Mouse (Mus musculus) right cerebral cortex, postnatal 4 days (tissue): ENCODE measurements around the gene Efcab11.
A peak's percentile ranks its signal among the peaks of the same experiment; 100 is the strongest.

Source experiments
- DNase-seq: peaks from one replicate; pipeline ENCODE4 v3.0.0-alpha.2; 2022

Efcab11 gene

GRCm38 (mm10) chr12:99669976-99670761 lies 214.1 kb downstream of the Efcab11 start:
- peak; percentile 17 for DNase-seq

GRCm38 (mm10) chr12:99654991-99655880 lies 229.0 kb downstream of the Efcab11 start:
- no peak for DNase-seq

GRCm38 (mm10) chr12:99652459-99652858 lies 231.8 kb downstream of the Efcab11 start:
- DNase-seq = no peak

GRCm38 (mm10) chr12:99649732-99650131 lies 234.5 kb downstream of the Efcab11 start:
- DNase-seq = no peak

GRCm38 (mm10) chr12:99648781-99649180 lies 235.5 kb downstream of the Efcab11 start:
- DNase-seq = no peak

GRCm38 (mm10) chr12:99646556-99647354 lies 237.5 kb downstream of the Efcab11 start:
- no peak for DNase-seq

- no peak for DNase-seq
Observed at GRCm38 (mm10) chr12:99645418-99645817, 238.8 kb downstream of the Efcab11 start.

- no peak for DNase-seq
Observed at GRCm38 (mm10) chr12:99644966-99645365, 239.3 kb downstream of the Efcab11 start.
